Mouse (Mus musculus) T-helper 2 cell (primary cell): ENCODE data around the gene Nrk.

Source experiments
- in situ Hi-C: fragments of 300-600 bp; cut with MboI, MseI; formaldehyde crosslinking; loops from one replicate; pipeline ENCODE4 v1.15.1; 2025; ENCODE audit warnings: high pct_unique_total_duplicates

Gene Nrk

DNA sequence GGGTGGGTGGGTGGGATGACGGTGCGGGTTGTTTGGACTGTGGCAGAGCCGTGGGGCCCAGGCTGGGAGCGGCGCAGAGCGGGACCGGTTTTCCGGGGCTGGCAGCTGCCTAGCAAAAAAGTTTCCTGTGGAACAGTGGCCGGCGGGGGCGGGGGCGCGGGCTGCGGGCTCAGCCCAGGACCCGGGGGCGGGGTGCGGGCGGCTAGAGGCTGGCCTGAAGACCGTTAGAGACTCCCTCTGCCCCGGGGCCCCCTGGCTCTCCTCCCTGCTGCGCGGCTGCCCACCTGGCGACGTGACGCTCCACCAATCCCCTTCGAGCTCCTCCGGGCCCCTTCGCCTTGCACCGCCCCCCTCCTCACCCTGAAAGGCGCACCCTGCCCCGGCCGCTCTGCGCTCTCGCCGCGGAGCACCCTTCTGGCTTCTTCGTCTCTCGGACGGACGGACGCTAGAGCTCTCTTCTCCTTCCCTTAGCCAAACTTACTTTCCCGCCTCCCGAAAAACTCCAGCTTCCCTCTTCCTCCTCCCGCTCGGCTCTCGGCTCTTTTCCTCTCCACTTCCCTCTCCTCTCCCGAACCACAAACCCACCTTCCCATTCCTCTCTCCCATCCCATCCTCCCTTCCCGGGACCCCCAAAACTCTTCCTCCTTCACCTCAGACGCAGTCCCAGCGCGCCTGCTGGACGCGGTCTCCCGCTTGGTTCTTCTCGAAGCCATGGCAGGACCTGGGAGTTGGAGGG is at the start of gene Nrk:
Gene Nrk, plus strand, starts transcription at position 390 of the 736 bp plus-strand sequence.
- in situ Hi-C loops, result no loop called here

DNA sequence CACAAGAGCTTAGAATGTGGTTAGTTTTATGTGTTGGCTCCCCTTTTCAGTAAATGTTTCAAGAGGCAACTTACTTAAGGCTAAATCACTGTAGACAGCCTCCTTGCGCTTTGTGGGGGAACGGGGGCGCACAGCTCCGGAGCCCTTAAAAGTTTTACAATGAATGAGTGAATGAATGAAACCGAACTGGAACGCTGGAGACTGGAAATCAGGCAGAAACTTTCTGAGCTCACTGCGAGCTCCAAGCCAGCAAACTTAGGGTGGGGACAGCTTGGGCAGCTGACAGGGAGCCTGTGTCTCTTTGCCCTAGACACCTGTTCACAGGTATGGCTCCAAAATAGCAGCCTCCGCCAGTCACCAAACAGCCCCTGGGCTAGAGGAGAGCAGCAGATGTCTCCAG is 864 bp upstream of the Nrk start:
- in situ Hi-C loops, result no loop called here

DNA sequence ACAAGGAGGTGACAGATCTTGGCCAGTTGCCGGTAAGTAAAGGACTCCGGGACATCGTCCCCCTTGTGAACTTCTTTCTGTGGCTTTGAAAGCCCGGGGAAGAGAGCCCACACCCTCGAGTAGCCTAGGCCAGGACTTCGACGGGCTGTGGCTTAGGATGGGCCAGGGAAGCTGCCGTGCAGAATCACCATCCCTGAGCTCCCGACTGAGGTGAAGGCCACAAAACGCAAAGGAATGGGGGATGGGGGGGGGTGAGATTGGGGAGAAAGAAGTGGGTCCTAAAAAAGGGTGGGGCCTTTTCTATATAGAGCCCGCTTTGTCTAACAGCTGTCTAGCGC is 516 bp downstream of the Nrk start:
- in situ Hi-C loops, result no loop called here

DNA sequence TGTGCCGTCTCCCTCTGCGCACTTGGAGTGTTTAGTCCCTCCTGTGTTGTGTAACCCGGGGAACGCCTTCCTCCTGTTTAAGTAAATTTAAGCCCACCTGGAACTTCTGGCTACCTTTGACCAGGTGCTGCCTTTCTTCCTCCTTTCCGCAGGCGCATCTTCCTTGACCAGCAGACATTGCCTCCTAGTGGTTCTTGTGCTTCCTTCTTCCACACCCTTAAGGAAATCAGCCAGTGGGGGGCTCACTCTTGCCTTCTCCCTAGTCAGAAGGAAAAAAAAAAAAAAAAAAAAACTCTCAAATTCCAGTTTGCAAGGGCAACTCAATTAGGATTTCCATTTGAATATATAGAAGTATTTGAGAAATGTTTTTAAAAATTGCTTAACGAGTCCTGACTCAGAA is 4.8 kb downstream of the Nrk start:
- in situ Hi-C loops, result no loop called here

DNA sequence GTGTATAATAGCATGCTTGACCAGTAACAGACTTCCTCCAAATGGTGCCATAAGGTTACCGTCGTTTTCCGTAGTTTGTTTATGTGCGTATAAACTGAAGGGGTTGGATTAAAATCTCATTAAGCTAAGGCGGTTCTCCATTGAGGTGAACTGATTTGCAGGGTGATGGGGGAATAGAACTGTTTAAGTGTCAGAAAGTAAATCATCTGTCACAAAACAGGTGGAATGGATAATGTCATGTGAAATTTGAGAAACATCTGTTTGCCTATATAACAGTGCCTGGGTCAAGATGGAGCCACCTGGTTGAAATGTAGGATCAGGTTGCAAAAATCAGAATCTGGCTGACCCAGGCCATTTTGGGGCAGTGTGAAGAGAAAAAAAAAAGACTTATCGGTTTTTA is 29.7 kb downstream of the Nrk start:
- in situ Hi-C loops, result no loop called here

DNA sequence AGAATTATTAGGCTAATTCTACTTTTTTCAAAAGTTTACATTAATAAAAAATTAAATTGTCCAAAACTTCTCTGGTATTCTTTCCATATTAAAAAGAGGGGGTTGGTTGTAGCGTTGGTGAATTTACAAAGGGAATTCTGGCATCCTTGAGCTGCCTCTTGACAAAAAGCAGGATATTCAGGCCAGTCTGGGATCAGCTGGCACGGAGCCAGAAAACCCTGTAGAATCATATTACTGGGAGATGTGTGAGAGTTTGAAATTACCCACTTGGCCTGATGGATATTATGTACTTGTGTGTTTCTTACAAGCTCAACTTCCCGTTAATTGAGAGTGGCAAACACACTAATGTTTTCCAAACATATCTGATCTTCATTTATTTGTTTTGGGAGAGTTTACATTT is 46.5 kb downstream of the Nrk start:
- in situ Hi-C loops, result no loop called here

DNA sequence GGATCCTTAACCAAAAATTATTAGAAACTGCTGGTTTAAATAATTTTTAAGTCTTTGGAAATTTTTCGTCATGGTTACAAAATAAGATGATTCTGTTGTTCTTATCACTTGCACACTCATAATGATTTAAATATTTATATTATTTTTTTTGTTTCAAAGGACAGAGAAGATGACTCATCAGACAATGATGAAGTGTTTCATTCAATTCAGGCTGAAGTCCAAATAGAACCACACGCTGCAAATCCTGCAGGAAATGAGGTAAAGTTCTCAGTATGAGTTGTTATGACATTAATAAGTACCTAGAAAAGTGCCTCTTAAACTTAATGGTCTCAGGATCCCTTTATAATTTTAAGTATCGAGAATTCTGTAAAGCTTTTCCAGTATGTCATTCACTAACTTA is 64.3 kb downstream of the Nrk start:
- in situ Hi-C loops, result no loop called here

DNA sequence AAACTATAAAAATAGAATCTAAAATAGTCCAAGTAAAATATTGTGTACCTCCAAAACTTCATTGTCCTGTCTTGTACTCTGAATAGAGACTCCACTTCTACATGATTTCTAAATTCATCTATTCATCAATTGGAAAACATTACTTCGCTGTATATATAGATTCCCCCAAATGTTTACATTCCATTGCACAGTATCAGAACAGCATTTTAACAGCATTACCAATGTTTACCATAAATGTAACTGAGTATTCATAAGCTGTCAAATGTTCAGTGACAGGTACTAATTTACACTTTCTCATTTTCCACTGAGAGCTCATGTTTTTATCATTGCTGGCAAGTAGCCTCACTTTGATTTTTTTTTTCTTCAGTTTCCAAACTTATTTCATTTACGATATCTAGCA is 65.0 kb downstream of the Nrk start:
- in situ Hi-C loops, result no loop called here

DNA sequence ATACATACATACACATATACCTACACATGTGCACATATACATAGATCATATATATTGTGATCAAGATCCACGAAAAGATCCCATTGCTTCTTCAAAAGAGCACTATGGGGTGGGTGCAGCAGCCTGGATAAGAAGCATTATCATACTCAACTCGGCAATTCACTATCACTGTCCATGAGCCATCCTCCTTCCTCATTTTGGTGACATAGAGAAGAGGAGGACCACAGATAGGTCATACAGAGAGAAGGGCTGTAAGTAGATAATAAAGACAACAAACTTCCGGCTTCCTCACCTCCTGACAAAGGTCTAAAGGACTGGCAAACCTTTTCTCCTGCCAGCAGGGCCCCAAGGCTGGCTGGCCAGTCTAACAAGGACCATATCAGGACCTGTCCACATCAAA is 100.3 kb downstream of the Nrk start:
- in situ Hi-C loops, result no loop called here

DNA sequence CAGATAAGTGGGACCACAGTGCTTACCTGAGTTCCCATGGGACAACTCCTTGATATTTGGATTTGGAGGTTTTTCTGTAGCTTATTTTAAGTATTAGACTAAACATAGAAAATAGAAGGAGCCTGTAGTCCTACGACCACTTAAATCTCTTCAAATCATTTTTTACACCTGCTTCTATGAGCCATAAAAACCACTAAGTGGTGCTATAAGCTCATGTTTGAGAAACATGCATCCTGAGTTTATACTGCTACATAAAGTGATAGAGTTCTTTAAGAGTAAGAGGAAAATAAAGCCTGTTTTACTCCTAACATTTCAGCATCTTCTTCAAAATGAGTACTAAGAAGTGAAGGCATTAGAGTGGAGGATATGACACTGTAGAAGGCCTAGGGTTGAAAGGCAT is 102.3 kb downstream of the Nrk start:
- in situ Hi-C loops, result no loop called here

DNA sequence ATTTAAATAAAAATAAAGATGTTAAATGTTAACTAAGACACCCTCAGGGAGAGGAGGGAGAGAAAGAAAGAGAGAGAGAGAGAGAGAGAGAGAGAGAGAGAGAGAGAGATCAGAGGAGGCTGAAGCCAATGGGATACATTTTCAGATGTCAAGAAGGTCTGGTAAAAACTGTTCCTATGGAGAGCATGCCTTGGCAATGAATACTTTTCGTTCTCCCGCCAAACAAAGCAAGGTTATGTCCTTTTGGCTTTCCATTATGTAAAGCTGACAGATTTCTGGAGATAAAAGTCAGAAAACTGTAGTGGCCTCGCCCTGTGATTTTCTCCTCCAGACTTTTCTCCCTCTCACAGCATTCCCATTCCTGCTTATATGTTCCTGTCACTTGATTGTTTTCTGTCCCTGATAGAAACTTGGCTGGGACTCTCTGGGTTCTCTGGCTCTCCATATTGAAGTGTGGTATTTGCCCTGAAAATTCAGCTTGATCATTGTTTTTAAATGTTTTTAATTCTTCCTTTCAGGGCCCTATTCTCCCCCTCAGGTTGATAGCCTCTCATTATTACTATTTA is 112.4 kb downstream of the Nrk start:
- in situ Hi-C loops, result no loop called here

DNA sequence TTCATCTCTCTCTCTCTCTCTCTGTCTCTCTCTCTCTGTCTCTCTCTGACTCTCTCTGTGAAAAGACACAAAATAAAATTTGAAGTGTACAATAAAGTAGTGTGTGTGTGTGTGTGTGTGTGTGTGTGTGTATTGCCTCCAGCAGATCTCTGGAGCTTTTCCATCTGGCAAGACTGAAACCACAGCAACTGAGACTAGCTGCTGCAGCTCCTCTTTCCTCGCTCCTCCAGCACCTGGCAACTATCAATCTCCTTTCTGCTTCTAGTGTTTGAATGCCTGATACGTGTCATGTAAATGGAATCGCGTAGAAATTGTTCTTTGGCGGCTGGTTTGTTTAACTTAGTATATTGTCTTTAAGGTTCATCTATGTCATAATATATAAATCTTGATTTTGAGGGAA is 113.1 kb downstream of the Nrk start:
- in situ Hi-C loops, result no loop called here

DNA sequence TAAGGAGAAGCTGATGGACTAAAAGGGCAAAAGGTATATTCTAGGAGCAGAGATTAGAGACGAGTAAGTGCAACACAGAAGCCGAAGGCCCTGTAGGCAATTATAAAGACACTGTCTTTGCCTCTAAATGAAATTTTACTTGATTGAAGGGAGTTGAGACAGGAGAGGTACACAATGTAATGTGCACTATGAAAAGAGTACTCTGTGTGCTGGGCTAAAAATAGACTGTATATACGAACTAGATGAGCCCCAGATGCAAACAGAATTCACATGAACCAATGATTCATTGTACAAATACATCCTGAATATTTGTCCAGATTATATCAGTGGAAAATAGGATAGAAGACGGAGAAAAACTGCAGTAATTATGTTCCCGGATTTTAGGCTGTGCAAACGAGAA is 113.7 kb downstream of the Nrk start:
- in situ Hi-C loops, result no loop called here

DNA sequence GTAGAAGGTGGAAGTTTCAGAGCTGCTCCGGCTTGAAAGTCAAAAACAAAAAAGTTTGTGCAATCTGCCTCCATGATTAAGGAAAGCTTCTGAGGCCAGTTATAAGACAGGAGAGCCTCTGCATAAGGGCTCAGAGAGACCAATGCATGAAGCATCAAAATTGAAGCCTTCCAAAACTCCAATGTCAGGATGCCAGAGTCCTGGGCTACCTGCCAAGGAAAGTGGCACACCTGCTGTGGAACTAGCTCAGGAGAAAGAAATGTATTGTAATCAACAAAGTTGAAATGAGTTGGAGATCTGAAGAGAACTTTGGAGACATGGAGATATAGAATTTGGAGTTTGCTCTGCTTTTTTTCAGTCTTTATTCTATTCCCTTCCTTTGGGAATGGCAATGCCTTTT is 123.4 kb downstream of the Nrk start:
- in situ Hi-C loops, result no loop called here

DNA sequence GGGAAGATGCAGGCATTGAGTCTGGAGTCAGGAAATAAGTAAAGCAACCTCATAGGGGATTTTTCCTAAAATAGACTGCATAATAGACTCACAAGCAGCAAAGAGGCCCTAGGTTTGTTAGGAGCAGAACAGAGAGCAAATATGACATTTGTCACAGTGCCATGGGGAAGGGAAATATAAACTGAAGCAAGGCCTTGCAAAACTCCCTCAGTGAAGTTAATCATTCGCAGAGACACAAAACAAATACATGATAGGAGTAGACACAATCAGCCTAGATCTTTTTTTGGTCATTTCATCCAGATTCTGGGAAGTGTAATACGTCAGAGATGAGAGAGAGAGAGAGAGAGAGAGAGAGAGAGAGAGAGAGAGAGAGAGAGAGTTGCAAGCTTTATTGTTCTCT is 125.1 kb downstream of the Nrk start:
- in situ Hi-C loops, result no loop called here

DNA sequence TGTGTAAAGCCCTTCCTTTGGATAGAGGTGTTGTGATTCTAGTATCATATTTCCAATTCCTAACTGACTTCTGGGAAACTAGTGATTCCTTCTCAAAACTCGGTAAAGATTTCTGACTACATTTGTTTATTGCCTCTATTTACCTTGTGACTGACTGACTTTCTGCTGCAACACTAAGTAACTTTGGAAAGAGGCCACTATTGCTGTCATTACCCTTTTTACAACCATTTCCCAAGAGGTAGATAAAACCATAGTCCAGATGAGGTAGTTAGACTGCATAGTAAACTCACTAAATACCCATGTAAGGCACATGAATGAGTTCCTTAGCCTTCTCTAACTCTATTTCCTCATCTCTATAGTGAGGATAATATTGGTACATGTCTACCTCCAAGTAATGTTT is 126.9 kb downstream of the Nrk start:
- in situ Hi-C loops, result no loop called here

DNA sequence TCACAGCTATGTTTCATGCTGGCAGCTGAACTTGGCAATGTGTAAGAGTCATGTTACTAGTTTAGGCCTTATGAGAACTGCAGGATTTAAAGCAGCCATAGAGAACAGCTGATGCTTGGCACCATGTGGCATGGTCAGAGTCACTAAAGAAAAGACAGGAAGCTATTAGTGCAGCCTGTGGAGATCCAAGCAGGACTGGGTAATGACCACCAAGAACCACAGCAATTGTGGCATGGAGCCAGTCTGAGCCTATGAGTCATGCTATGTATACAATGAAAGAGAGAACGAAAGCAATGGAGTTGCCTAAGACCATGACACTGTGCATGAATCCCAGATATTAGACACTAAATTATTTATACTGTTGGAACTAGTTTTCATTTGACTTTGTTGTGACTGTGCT is 137.7 kb downstream of the Nrk start:
- in situ Hi-C loops, result no loop called here

DNA sequence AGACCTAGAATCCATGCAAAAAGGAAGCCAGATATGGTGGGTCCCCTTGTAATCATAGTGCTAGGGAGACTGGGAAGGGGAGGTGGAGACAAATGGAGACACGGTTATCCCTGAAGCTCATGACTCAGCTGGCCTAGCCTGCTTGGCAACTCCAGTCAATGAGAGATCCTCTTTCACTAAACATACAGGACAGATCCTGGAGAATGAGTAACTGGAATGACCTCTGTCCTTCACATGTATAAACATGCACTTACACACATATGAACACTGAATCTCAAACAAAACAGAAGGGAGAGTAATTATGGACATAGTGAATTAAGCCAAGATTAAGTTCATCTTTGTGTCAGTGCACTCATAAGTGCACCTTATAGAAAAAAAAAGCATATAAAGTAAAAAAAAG is 138.9 kb downstream of the Nrk start:
- in situ Hi-C loops, result no loop called here
